Mouse (Mus musculus): ENCODE results near the gene Rapgef3. TPM values are rescaled to one million over a fixed set of nuclear protein-coding genes. Genes with fewer than 3 reads are reported as not detected.

Gene Rapgef3
- polyA plus RNA-seq, 1 experiment from 2014 or later, result 26.3 TPM

GRCm38 (mm10) chr15:97810399-97810798 lies 42.6 kb upstream of the Rapgef3 start:
- peaks cover 25% of the 10 kb centered on the region for H3K36me3 ChIP-seq (ENCODE audit: control insufficient read depth, insufficient read depth)
- no peak for ATAC-seq (replicated peaks; ENCODE audit: extremely low read depth, insufficient read depth, low FRiP score)
- H3K4me2 ChIP-seq (ENCODE audit: low read depth, low read length), result no peak overlapping the region
- WGBS, result 83% methylated on average over 5 of the region's 5 CpGs
- no peaks in the 10 kb centered on the region for H3K9me3 ChIP-seq (replicated peaks; ENCODE audit: control insufficient read depth, low read length)
- H3K4me3 ChIP-seq (ENCODE audit: low read length), result no peak overlapping the region
- no peak overlapping the region for H3K27ac ChIP-seq (ENCODE audit: low read length)
- peaks cover 38% of the 10 kb centered on the region for H3K4me1 ChIP-seq (ENCODE audit: control insufficient read depth, insufficient read depth, low read length)
- H3K9ac ChIP-seq (ENCODE audit: low read length), result no peak overlapping the region
- H3K27me3 ChIP-seq (ENCODE audit: control insufficient read depth, insufficient read depth, low read length), result no peaks in the 10 kb centered on the region

- H3K4me1 ChIP-seq (ENCODE audit: control insufficient read depth, insufficient read depth, low read length), result peaks cover 35% of the 10 kb centered on the region
- H3K4me3 ChIP-seq (ENCODE audit: low read length), result no peak overlapping the region
- ATAC-seq (replicated peaks; ENCODE audit: extremely low read depth, insufficient read depth, low FRiP score), result no peak
- H3K9ac ChIP-seq (ENCODE audit: low read length), result no peak overlapping the region
- H3K9me3 ChIP-seq (replicated peaks; ENCODE audit: control insufficient read depth, low read length), result no peaks in the 10 kb centered on the region
- no peak overlapping the region for H3K4me2 ChIP-seq (ENCODE audit: low read depth, low read length)
- WGBS, result 89% methylated on average over 5 of the region's 5 CpGs
- H3K36me3 ChIP-seq (ENCODE audit: control insufficient read depth, insufficient read depth), result peaks cover 28% of the 10 kb centered on the region
- no peak overlapping the region for H3K27ac ChIP-seq (ENCODE audit: low read length)
- H3K27me3 ChIP-seq (ENCODE audit: control insufficient read depth, insufficient read depth, low read length), result no peaks in the 10 kb centered on the region
These were observed 42.2 kb upstream of the Rapgef3 start for GRCm38 (mm10) chr15:97809942-97810341.

GRCm38 (mm10) chr15:97809206-97809605 lies 41.4 kb upstream of the Rapgef3 start:
- 85% methylated on average over 14 of the region's 14 CpGs for WGBS
- ATAC-seq (replicated peaks; ENCODE audit: extremely low read depth, insufficient read depth, low FRiP score), result no peak
- Histone ChIP-seq H3K9me3 (replicated peaks; ENCODE audit: control insufficient read depth, low read length) (no peaks in the 10 kb centered on the region), H3K9ac (ENCODE audit: low read length) (no peak overlapping the region), H3K4me1 (ENCODE audit: control insufficient read depth, insufficient read depth, low read length) (peaks cover 28% of the 10 kb centered on the region), H3K36me3 (ENCODE audit: control insufficient read depth, insufficient read depth) (peaks cover 33% of the 10 kb centered on the region), H3K4me3 (ENCODE audit: low read length) (no peak overlapping the region), H3K4me2 (ENCODE audit: low read depth, low read length) (no peak overlapping the region), H3K27me3 (ENCODE audit: control insufficient read depth, insufficient read depth, low read length) (no peaks in the 10 kb centered on the region), H3K27ac (ENCODE audit: low read length) (no peak overlapping the region)

- 88% methylated on average over 14 of the region's 14 CpGs for WGBS
These were observed 40.8 kb upstream of the Rapgef3 start for GRCm38 (mm10) chr15:97808532-97808931.

GRCm38 (mm10) chr15:97807867-97808266 lies 40.1 kb upstream of the Rapgef3 start:
- H3K9me3 ChIP-seq (replicated peaks; ENCODE audit: control insufficient read depth, low read length), result no peaks in the 10 kb centered on the region
- H3K36me3 ChIP-seq (ENCODE audit: control insufficient read depth, insufficient read depth), result peaks cover 33% of the 10 kb centered on the region
- no peaks in the 10 kb centered on the region for H3K27me3 ChIP-seq (ENCODE audit: control insufficient read depth, insufficient read depth, low read length)
- no peak overlapping the region for H3K27ac ChIP-seq (ENCODE audit: low read length)
- H3K4me3 ChIP-seq (ENCODE audit: low read length), result no peak overlapping the region
- H3K4me1 ChIP-seq (ENCODE audit: control insufficient read depth, insufficient read depth, low read length), result peaks cover 14% of the 10 kb centered on the region
- no peak for ATAC-seq (replicated peaks; ENCODE audit: extremely low read depth, insufficient read depth, low FRiP score)
- WGBS, result 72% methylated on average over 12 of the region's 12 CpGs
- no peak overlapping the region for H3K4me2 ChIP-seq (ENCODE audit: low read depth, low read length)
- H3K9ac ChIP-seq (ENCODE audit: low read length), result no peak overlapping the region

More at GRCm38 (mm10) chr15:97808532-97808931, 40.8 kb upstream of the Rapgef3 start:
- Histone ChIP-seq H3K27ac (ENCODE audit: low read length) (no peak overlapping the region), H3K4me1 (ENCODE audit: control insufficient read depth, insufficient read depth, low read length) (peaks cover 21% of the 10 kb centered on the region), H3K9ac (ENCODE audit: low read length) (no peak overlapping the region), H3K36me3 (ENCODE audit: control insufficient read depth, insufficient read depth) (peaks cover 33% of the 10 kb centered on the region), H3K9me3 (replicated peaks; ENCODE audit: control insufficient read depth, low read length) (no peaks in the 10 kb centered on the region), H3K4me3 (ENCODE audit: low read length) (no peak overlapping the region), H3K27me3 (ENCODE audit: control insufficient read depth, insufficient read depth, low read length) (no peaks in the 10 kb centered on the region), H3K4me2 (ENCODE audit: low read depth, low read length) (no peak overlapping the region)
- ATAC-seq (replicated peaks; ENCODE audit: extremely low read depth, insufficient read depth, low FRiP score), result no peak

GRCm38 (mm10) chr15:97802575-97802974 lies 34.8 kb upstream of the Rapgef3 start:
- Histone ChIP-seq H3K4me2 (ENCODE audit: low read depth, low read length) (no peak overlapping the region), H3K36me3 (ENCODE audit: control insufficient read depth, insufficient read depth) (peaks cover 38% of the 10 kb centered on the region), H3K27me3 (ENCODE audit: control insufficient read depth, insufficient read depth, low read length) (no peaks in the 10 kb centered on the region), H3K4me3 (ENCODE audit: low read length) (no peak overlapping the region), H3K4me1 (ENCODE audit: control insufficient read depth, insufficient read depth, low read length) (no peaks in the 10 kb centered on the region), H3K9ac (ENCODE audit: low read length) (no peak overlapping the region), H3K9me3 (replicated peaks; ENCODE audit: control insufficient read depth, low read length) (no peaks in the 10 kb centered on the region), H3K27ac (ENCODE audit: low read length) (no peak overlapping the region)
- ATAC-seq (replicated peaks; ENCODE audit: extremely low read depth, insufficient read depth, low FRiP score), result no peak
- WGBS, result 34% methylated on average over 13 of the region's 13 CpGs

GRCm38 (mm10) chr15:97801811-97802210 lies 34.0 kb upstream of the Rapgef3 start:
- no peak overlapping the region for H3K4me3 ChIP-seq (ENCODE audit: low read length)
- no peaks in the 10 kb centered on the region for H3K9me3 ChIP-seq (replicated peaks; ENCODE audit: control insufficient read depth, low read length)
- ATAC-seq (replicated peaks; ENCODE audit: extremely low read depth, insufficient read depth, low FRiP score), result no peak
- H3K4me2 ChIP-seq (ENCODE audit: low read depth, low read length), result no peak overlapping the region
- H3K36me3 ChIP-seq (ENCODE audit: control insufficient read depth, insufficient read depth), result peaks cover 38% of the 10 kb centered on the region
- no peak overlapping the region for H3K9ac ChIP-seq (ENCODE audit: low read length)
- no peak overlapping the region for H3K27ac ChIP-seq (ENCODE audit: low read length)
- WGBS, result 77% methylated on average over 7 of the region's 7 CpGs
- H3K4me1 ChIP-seq (ENCODE audit: control insufficient read depth, insufficient read depth, low read length), result no peaks in the 10 kb centered on the region
- no peaks in the 10 kb centered on the region for H3K27me3 ChIP-seq (ENCODE audit: control insufficient read depth, insufficient read depth, low read length)

- no peak overlapping the region for H3K4me3 ChIP-seq (ENCODE audit: low read length)
- H3K27ac ChIP-seq (ENCODE audit: low read length), result no peak overlapping the region
- no peak for ATAC-seq (replicated peaks; ENCODE audit: extremely low read depth, insufficient read depth, low FRiP score)
- H3K4me2 ChIP-seq (ENCODE audit: low read depth, low read length), result no peak overlapping the region
- 90% methylated on average over 13 of the region's 13 CpGs for WGBS
- H3K36me3 ChIP-seq (ENCODE audit: control insufficient read depth, insufficient read depth), result peaks cover 40% of the 10 kb centered on the region
- no peak overlapping the region for H3K9ac ChIP-seq (ENCODE audit: low read length)
- no peaks in the 10 kb centered on the region for H3K27me3 ChIP-seq (ENCODE audit: control insufficient read depth, insufficient read depth, low read length)
- H3K4me1 ChIP-seq (ENCODE audit: control insufficient read depth, insufficient read depth, low read length), result no peaks in the 10 kb centered on the region
- no peaks in the 10 kb centered on the region for H3K9me3 ChIP-seq (replicated peaks; ENCODE audit: control insufficient read depth, low read length)
These were observed 33.1 kb upstream of the Rapgef3 start for GRCm38 (mm10) chr15:97800853-97801252.

- H3K36me3 ChIP-seq (ENCODE audit: control insufficient read depth, insufficient read depth), result peaks cover 44% of the 10 kb centered on the region
- no peak overlapping the region for H3K27ac ChIP-seq (ENCODE audit: low read length)
- H3K9ac ChIP-seq (ENCODE audit: low read length), result no peak overlapping the region
- no peak for ATAC-seq (replicated peaks; ENCODE audit: extremely low read depth, insufficient read depth, low FRiP score)
- H3K9me3 ChIP-seq (replicated peaks; ENCODE audit: control insufficient read depth, low read length), result no peaks in the 10 kb centered on the region
- no peak overlapping the region for H3K4me3 ChIP-seq (ENCODE audit: low read length)
- H3K4me2 ChIP-seq (ENCODE audit: low read depth, low read length), result no peak overlapping the region
- H3K27me3 ChIP-seq (ENCODE audit: control insufficient read depth, insufficient read depth, low read length), result no peaks in the 10 kb centered on the region
- H3K4me1 ChIP-seq (ENCODE audit: control insufficient read depth, insufficient read depth, low read length), result no peaks in the 10 kb centered on the region
- 87% methylated on average over 11 of the region's 11 CpGs for WGBS
These were observed 31.7 kb upstream of the Rapgef3 start for GRCm38 (mm10) chr15:97799446-97799845.

Measured in heart, embryonic 16.5 days (tissue).